Mouse (Mus musculus) kidney, postnatal 4 days (tissue): Measurements from ENCODE around the gene Arhgef25.
A peak's percentile ranks its signal among the peaks of the same experiment; 100 is the strongest.
"Not testable (repeated sequence)": the region's sequence is repeated elsewhere in the genome, so short reads cannot be mapped to it uniquely, and the experiment has no call there.

Experiments
- DNase-seq, 2 experiments: peaks; one replicate each; pipeline ENCODE4 v3.0.0; 2021; ENCODE audit warnings: mixed read lengths in 2 of 2

Gene Arhgef25

GRCm38 (mm10) chr10:127164631-127165353 lies 25.1 kb downstream of the Arhgef25 start, which contains the start of gene B4galnt1:
Gene B4galnt1 (plus strand): TSS chr10:127165225.
- peak; percentile 80 to 86 for DNase-seq

- no peak for DNase-seq
Observed at GRCm38 (mm10) chr10:127164190-127164589, 25.7 kb downstream of the Arhgef25 start.

GRCm38 (mm10) chr10:127162771-127163261 lies 27.1 kb downstream of the Arhgef25 start:
- DNase-seq = not testable (repeated sequence)

- no peak for DNase-seq
Observed at GRCm38 (mm10) chr10:127160728-127161127, 29.2 kb downstream of the Arhgef25 start.

GRCm38 (mm10) chr10:127160081-127160480 lies 29.8 kb downstream of the Arhgef25 start:
- no peak for DNase-seq

- DNase-seq = no peak
Observed at GRCm38 (mm10) chr10:127158471-127158870, 31.4 kb downstream of the Arhgef25 start.

GRCm38 (mm10) chr10:127156511-127156910 lies 33.4 kb downstream of the Arhgef25 start:
- no peak for DNase-seq

GRCm38 (mm10) chr10:127156089-127156488 lies 33.8 kb downstream of the Arhgef25 start:
- no peak for DNase-seq

GRCm38 (mm10) chr10:127154652-127155051 lies 35.2 kb downstream of the Arhgef25 start:
- peak in 1 of 2 experiments; percentile 37 for DNase-seq

- no peak for DNase-seq
Observed at GRCm38 (mm10) chr10:127154241-127154640, 35.6 kb downstream of the Arhgef25 start.

GRCm38 (mm10) chr10:127153323-127153722 lies 36.6 kb downstream of the Arhgef25 start:
- no peak for DNase-seq

GRCm38 (mm10) chr10:127152556-127152955 lies 37.3 kb downstream of the Arhgef25 start:
- DNase-seq = not testable (repeated sequence)

GRCm38 (mm10) chr10:127151233-127151632 lies 38.6 kb downstream of the Arhgef25 start:
- DNase-seq = not testable (repeated sequence)

- DNase-seq = peak in 1 of 2 experiments; percentile 58
Observed at GRCm38 (mm10) chr10:127150471-127150872, 39.4 kb downstream of the Arhgef25 start.

- DNase-seq = peak in 1 of 2 experiments; percentile 22
Observed at GRCm38 (mm10) chr10:127147135-127147534, 42.7 kb downstream of the Arhgef25 start.

- peak in 1 of 2 experiments; percentile 28 for DNase-seq
Observed at GRCm38 (mm10) chr10:127145303-127145702, 44.6 kb downstream of the Arhgef25 start.

GRCm38 (mm10) chr10:127144536-127144935 lies 45.3 kb downstream of the Arhgef25 start:
- no peak for DNase-seq

GRCm38 (mm10) chr10:127143228-127143627 lies 46.7 kb downstream of the Arhgef25 start:
- DNase-seq = no peak

GRCm38 (mm10) chr10:127141500-127141899 lies 48.4 kb downstream of the Arhgef25 start:
- DNase-seq = no peak

GRCm38 (mm10) chr10:127140971-127141370 lies 48.9 kb downstream of the Arhgef25 start:
- DNase-seq = no peak

- peak in 1 of 2 experiments; percentile 13 for DNase-seq
Observed at GRCm38 (mm10) chr10:127138328-127139141, 51.3 kb downstream of the Arhgef25 start.

GRCm38 (mm10) chr10:127137896-127138295 lies 52.0 kb downstream of the Arhgef25 start:
- DNase-seq = no peak

- DNase-seq = no peak
Observed at GRCm38 (mm10) chr10:127136510-127136909, 53.4 kb downstream of the Arhgef25 start.
